Mouse (Mus musculus) layer of hippocampus, postnatal 36 days (tissue): ENCODE data around the gene Pknox1. TPM values are rescaled to one million over a fixed set of nuclear protein-coding genes. Genes with fewer than 3 reads are reported as not detected.
A peak's percentile ranks its signal among the peaks of the same experiment; 100 is the strongest.
"Not testable (repeated sequence)": the region's sequence is repeated elsewhere in the genome, so short reads cannot be mapped to it uniquely, and the experiment has no call there.

Source experiments
- DNase-seq, 2 experiments: peaks; one replicate each; pipeline ENCODE4 v3.0.0; 2022
- total RNA-seq, 2 experiments: library from RNA; stranded (reverse); gene quantifications; 2 replicates each; pipeline ENCODE4 v1.2.3; 2021

The Pknox1 gene
- 10 to 100 TPM; 14.6 to 17.2 TPM for total RNA-seq

GRCm38 (mm10) chr17:31564015-31564857, at the start of gene Pknox1:
TSS of gene Pknox1 (plus strand) at chr17:31564734.
- peak; percentile 98 to 99 for DNase-seq

GRCm38 (mm10) chr17:31519344-31519945, 45.1 kb upstream of the Pknox1 start:
- no peak for DNase-seq

GRCm38 (mm10) chr17:31519946-31520838, 44.3 kb upstream of the Pknox1 start, which contains the start of the genes Wdr4 and Ndufv3:
TSS of gene Wdr4 (minus strand) at chr17:31519980.
TSS of gene Ndufv3 (plus strand) at chr17:31520115.
- peak; percentile 94 to 98 for DNase-seq

- no peak for DNase-seq
Measured at GRCm38 (mm10) chr17:31520895-31521294, 43.6 kb upstream of the Pknox1 start.

GRCm38 (mm10) chr17:31521948-31522347, 42.6 kb upstream of the Pknox1 start:
- no peak for DNase-seq

GRCm38 (mm10) chr17:31525114-31525513, 39.4 kb upstream of the Pknox1 start:
- no peak for DNase-seq

- DNase-seq, result no peak
Measured at GRCm38 (mm10) chr17:31525816-31526215, 38.7 kb upstream of the Pknox1 start.

- no peak for DNase-seq
Measured at GRCm38 (mm10) chr17:31529314-31529713, 35.2 kb upstream of the Pknox1 start.

- no peak for DNase-seq
Measured at GRCm38 (mm10) chr17:31531441-31532158, 32.9 kb upstream of the Pknox1 start.

- DNase-seq, result not testable (repeated sequence)
Measured at GRCm38 (mm10) chr17:31532331-31532730, 32.2 kb upstream of the Pknox1 start.

GRCm38 (mm10) chr17:31535358-31535757, 29.2 kb upstream of the Pknox1 start:
- no peak for DNase-seq

- DNase-seq, result peak; percentile 77 to 80
Measured at GRCm38 (mm10) chr17:31535871-31536629, 28.5 kb upstream of the Pknox1 start.

- DNase-seq, result no peak
Measured at GRCm38 (mm10) chr17:31540101-31540500, 24.4 kb upstream of the Pknox1 start.

GRCm38 (mm10) chr17:31540809-31541459, 23.6 kb upstream of the Pknox1 start:
- DNase-seq, result no peak

- no peak for DNase-seq
Measured at GRCm38 (mm10) chr17:31541460-31541831, 23.1 kb upstream of the Pknox1 start.

GRCm38 (mm10) chr17:31543574-31543973, 21.0 kb upstream of the Pknox1 start:
- no peak for DNase-seq

GRCm38 (mm10) chr17:31546444-31547196, 17.9 kb upstream of the Pknox1 start:
- no peak for DNase-seq

- DNase-seq, result no peak
Measured at GRCm38 (mm10) chr17:31547974-31548373, 16.6 kb upstream of the Pknox1 start.

- no peak for DNase-seq
Measured at GRCm38 (mm10) chr17:31549389-31549788, 15.1 kb upstream of the Pknox1 start.

GRCm38 (mm10) chr17:31552601-31553000, 11.9 kb upstream of the Pknox1 start:
- not testable (repeated sequence) for DNase-seq
